Mouse (Mus musculus): ENCODE data around the gene Gm21764. TPM values are rescaled to one million over a fixed set of nuclear protein-coding genes. Genes with fewer than 3 reads are reported as not detected.
"Not testable (repeated sequence)": the region's sequence is repeated elsewhere in the genome, so short reads cannot be mapped to it uniquely, and the experiment has no call there.

The Gm21764 gene
- polyA plus RNA-seq (2012; rRNA removed), result not detected in 2 replicates

DNA sequence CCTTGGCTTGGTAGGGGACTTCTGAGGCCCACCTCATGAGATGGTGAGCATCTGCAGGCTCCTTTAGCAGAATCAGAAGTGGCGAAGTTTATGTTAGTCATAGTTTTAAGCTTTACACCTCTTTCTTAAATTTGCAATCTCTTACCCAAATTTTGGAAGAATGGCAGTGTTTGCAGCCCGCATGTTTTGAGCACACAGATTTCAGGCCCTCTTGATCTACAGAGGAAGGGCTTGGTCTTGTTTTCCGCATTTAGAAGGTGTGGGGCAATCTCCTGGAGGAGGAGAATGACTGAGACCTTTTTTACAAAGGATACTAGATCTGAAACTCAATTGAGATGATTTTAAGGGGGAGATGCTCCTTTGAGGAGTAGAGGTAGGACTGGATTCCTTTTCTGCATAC, at the start of gene Gm21764:
Gene Gm21764, minus strand, starts transcription at position 101 of the 400 bp plus-strand sequence.
- H3K4me3 ChIP-seq (ENCODE audit: control insufficient read depth, insufficient read depth, low read length); H3K27me3 ChIP-seq (ENCODE audit: control insufficient read depth, insufficient read depth, low read length); H3K4me1 ChIP-seq (replicated peaks; ENCODE audit: control insufficient read depth, insufficient read depth, low read length); H3K27ac ChIP-seq (ENCODE audit: control insufficient read depth, insufficient read depth, low read length); DNase-seq; H3K36me3 ChIP-seq (ENCODE audit: control insufficient read depth, insufficient read depth, low read length): not testable (repeated sequence)
- no CpG with 5 or more reads among the region's 3 CpGs for WGBS

GRCm38 (mm10) chrY:18088816-18089215, 27.2 kb upstream of the Gm21764 start, which contains the start of gene Ssty1:
TSS of gene Ssty1 (plus strand) at chrY:18089116.
- not testable (repeated sequence) for H3K36me3 ChIP-seq (ENCODE audit: control insufficient read depth, insufficient read depth, low read length); H3K4me1 ChIP-seq (replicated peaks; ENCODE audit: control insufficient read depth, insufficient read depth, low read length); H3K27me3 ChIP-seq (ENCODE audit: control insufficient read depth, insufficient read depth, low read length); H3K4me3 ChIP-seq (ENCODE audit: control insufficient read depth, insufficient read depth, low read length); DNase-seq; H3K27ac ChIP-seq (ENCODE audit: control insufficient read depth, insufficient read depth, low read length)

Other genes starting within 250 kb of the Gm21764 start
- not detected in 2 replicates for gene Gm21904, start 215.5 kb downstream of the Gm21764 start, polyA plus RNA-seq (2012; rRNA removed)
- gene Gm20772, start 187.1 kb downstream of the Gm21764 start, polyA plus RNA-seq (2012; rRNA removed), result not detected in 2 replicates
- not detected in 2 replicates for gene Gm20831, start 187.1 kb downstream of the Gm21764 start, polyA plus RNA-seq (2012; rRNA removed)
- gene Srsy, start 124.5 kb downstream of the Gm21764 start, polyA plus RNA-seq (2012; rRNA removed), result not detected in 2 replicates
- gene Ssty1, start 27.3 kb upstream of the Gm21764 start, polyA plus RNA-seq (2012; rRNA removed), result not detected in 2 replicates

Data from thymus, adult 2 months (tissue).